ENCODE assay signal across 14 mouse cellular contexts in the genomic region with DNA sequence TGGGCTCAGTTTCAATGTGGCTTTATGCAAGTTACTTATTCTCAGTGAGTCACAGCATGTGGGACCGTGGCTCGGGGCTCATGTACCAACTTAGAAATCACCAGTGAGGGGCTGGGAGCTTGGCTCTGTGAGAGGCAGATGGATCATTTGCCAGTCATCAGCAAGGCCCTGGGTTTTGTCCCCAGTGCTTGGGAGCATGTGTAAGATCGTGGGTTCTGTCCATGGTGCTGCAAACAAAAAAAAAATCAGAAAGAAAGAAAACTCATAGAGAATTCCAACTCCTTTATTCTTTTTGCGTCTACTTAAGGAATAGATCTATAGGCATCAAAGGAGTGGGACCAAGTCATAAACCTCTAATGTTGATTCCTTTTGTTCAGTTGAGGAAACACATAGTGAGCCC.
"Had no signal": no experiment of that assay in that cellular context is flagged by ENCODE, and none has a peak within 500 bp of the region (broad histone marks: within the 10 kb centered on the region; RNA-seq: fewer than 3 reads in every experiment).

No protein-coding gene starts in this region.

- H3K27me3 ChIP-seq: limb, embryonic 13.5 days; midbrain, embryonic 15.5 days had no signal

- H3K4me3 ChIP-seq: layer of hippocampus, adult 2 months; limb, embryonic 13.5 days; midbrain, embryonic 10.5 days; midbrain, embryonic 15.5 days had no signal

- H3K9me3 ChIP-seq: limb, embryonic 13.5 days; midbrain, embryonic 10.5 days; midbrain, embryonic 15.5 days had no signal

- H3K36me3 ChIP-seq: limb, embryonic 13.5 days had no signal

- DNase-seq: kidney, adult 9 months; kidney, postnatal 10 days; kidney, postnatal 4 days; left cerebral cortex, postnatal 4 days; lung, adult 18-20 months; lung, postnatal 10 days; lung, postnatal 4 days; thymus, postnatal 25 days had no signal

- H3K4me2 ChIP-seq: limb, embryonic 13.5 days; midbrain, embryonic 15.5 days had no signal

- H3K27ac ChIP-seq: layer of hippocampus, adult 2 months; limb, embryonic 13.5 days; liver, embryonic 14.5 days; midbrain, embryonic 10.5 days; midbrain, embryonic 15.5 days; stomach, postnatal 0 days had no signal

- ATAC-seq: midbrain, embryonic 15.5 days had no signal

- H3K4me1 ChIP-seq: limb, embryonic 13.5 days; midbrain, embryonic 10.5 days had no signal

- H3K9ac ChIP-seq: limb, embryonic 13.5 days; liver, embryonic 14.5 days; midbrain, embryonic 15.5 days had no signal
